Mouse (Mus musculus) adrenal gland, adult (tissue): ENCODE data around the gene Fut1.
"Not testable (repeated sequence)": the region's sequence is repeated elsewhere in the genome, so short reads cannot be mapped to it uniquely, and the experiment has no call there.

Experiments
- DNase-seq, 2 experiments: peaks; one replicate each; pipeline ENCODE4 v3.0.0; 2022 to 2023; ENCODE audit warnings: low spot score in 1 of 2; ENCODE audit not compliant: inconsistent age in 2 of 2

The Fut1 gene

DNA sequence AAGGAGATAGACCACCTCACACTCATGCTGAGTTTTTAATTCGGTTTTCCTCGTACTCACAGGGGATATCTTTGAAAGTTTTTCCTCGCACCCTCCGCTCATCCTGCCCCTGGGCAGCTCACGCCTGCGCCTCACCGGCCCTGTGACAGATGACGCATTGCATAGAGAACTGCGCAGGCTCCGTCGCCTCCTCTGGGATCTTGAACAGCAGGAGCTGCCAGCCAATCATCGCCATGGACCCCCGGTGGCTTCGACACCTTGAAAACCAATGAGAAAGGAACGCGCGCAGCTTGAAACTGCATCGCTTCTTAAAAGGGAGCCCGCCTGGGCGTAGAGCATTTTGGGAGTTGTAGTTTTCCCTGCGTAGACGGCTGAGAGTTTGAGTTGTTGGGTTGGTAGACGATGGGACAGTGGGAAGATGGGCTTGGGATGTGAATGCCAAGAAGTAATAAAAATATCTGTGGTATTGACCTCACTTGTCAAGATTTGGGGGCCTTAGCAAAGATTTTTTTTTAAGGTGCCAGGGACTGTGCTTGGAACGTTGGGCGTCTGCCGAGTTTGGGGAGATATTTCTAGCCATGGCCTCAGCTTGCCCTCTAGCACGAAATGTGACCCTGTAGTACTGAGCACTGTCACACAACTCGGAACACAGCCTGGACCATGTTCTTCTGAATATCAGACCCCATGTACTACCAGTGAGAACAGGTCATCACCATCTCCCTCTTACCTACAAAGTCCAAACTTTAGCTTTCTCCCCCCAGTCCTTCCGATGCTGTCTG, 21.7 kb downstream of the Fut1 start:
- peak; percentile 95 to 96 for DNase-seq

DNA sequence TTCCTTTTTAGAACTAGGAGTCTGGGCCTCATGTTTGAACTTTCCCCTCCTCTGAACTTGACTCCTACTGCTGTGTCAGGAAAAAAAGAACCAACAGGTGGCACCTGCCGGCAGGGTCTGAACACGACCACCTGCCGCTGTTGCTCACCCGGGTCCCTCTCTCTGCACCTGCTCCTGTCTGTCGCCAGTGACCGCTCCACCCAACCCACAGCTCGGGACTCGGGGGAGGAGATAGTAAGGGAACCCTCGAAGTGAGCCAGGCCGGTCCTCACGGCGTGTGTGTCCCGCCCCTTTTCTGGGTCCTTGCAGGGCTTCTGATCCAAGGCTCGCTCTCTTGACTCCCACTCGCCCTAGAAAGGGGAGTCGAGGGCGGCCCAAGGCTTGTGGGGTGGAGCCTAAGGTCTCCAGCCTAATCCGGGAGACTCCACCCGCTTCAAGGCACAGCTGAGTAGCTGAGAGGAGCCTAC, 22.5 kb downstream of the Fut1 start, which contains the start of gene Mamstr:
TSS of gene Mamstr (plus strand) at position 417 of the 467 bp plus-strand sequence.
- peak; percentile 42 to 56 for DNase-seq

DNA sequence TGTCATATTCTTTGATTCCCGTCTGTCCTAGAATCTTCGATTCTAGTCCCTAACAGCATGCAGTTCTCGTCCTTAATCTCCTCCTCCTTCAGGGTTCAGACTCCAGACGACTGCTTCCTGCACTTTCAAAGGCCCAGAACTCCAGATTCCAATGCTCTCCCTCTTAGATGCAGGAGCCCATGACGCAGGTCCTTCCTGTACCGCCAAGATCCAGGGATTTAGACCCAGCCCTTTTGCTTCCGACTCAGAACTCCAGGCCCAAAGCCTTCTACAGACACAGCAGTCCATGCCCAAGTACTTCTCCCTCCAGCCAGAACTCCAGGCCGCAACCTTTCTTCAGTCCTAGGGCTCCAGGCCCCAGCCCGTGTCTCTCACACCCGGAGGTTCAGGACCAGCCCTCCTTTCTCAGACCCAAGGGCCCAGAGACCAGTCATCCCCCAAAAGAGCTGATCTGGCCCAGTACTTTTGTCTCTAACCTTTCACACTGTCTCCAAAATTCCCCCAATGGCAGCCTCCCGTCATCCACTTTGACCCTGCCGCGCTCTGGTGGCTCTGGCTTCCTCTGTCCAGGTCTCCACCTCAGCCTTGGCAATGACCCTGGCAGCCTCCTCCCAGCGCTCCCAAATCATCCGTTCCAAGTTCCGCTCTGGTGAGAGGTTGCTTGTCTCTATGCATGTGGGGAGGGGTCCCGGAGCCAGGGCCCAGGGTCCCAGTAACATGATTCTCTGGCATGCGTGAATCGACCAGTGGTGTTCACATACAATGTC, 23.3 kb downstream of the Fut1 start:
- peak in 1 of 2 experiments; percentile 63 for DNase-seq

GRCm38 (mm10) chr7:45641391-45642040, 24.4 kb downstream of the Fut1 start:
- DNase-seq, result no peak

GRCm38 (mm10) chr7:45642083-45642482, 25.0 kb downstream of the Fut1 start:
- DNase-seq, result no peak

DNA sequence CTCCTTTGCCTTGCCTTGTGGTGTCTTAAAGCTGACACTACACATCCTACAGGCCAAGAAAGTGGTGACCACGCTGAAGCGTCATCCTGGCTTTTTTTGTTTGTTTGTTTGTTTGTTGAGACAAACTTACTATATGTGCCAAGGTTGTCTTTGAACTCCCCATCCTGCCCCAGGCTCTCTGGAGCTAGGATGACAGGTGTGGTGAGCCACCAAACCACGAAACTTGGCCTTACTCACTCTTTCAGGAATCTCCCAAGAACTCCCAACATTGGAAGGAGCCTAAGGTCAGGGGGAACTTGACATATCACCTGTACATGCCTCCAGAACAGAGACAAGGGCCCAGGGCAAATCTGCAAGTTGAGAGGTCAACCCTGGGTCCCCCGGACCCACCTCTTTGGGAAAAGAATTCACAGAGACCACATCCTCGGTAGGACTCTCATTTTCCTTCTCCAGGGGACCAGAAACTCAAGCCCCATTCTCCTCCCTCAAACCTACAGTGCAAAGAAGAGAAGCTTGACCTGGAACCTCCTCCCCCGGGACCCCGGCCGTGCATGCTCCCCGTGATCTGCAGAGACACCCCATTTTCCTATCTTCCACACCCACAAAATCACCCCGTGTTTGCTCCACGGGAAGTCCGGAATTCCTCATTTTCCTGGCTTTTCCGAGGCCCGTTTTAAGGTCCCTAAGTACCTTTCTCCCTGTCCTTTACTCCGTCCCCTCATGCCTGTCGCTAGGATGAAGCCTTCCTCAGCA, 25.6 kb downstream of the Fut1 start:
- DNase-seq, result no peak

DNA sequence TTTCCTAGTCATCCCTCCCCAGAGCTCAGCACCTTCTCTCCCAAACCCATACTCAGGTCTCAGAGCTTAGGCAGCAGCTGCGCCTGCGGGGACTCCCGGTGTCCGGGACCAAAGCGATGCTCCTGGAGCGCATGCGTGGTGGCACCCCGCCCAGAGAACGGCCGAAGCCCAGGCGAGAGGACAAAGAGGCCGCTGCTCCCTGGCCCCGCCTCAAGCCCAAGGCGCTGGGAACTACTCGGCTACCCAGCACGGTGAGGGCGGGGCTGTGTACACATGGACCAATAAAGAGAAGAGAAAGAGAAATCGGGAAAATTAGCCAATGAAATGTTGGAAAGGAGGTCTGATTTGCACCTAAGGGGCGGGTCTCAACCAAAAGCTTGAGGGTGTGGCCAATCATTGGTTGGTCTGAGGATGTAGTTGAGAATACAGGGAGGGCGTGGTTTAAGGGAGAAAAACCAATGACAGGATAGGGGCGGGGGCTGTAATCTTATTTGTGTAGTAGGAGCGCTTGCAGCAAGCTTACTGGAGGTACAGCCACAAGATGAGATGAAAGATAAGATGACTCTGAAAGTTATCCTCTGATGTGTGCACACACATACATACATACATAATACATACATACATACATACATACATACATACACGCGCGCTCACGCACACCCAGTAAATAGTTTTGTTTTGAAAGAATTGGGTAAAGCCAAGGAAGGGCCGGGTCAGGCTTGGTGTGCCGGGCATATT, 26.5 kb downstream of the Fut1 start:
- DNase-seq, result peak; percentile 95 to 96

- peak; percentile 51 to 68 for DNase-seq
Measured at GRCm38 (mm10) chr7:45644183-45644582, 27.1 kb downstream of the Fut1 start.

GRCm38 (mm10) chr7:45644872-45645590, 27.9 kb downstream of the Fut1 start:
- DNase-seq, result peak in 1 of 2 experiments; percentile 47

DNA sequence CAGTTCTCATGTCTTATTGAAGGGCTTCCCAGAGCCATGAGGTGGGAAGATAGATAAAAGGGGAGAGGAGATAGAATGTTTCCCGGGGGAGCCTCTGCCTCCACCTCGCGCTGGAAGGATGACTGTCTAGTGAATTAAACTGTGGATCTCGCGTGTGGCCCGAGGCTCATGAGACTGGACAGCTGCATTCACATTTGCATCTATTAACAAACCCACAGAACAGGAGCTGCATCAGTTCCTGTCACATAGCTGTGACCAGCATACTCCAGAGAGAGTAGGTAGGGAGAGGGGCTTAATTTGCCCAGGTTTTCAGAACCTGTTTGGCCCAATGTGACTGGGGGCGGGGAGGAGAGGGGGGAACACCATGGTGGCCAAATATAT, 28.5 kb downstream of the Fut1 start:
- DNase-seq, result no peak

DNA sequence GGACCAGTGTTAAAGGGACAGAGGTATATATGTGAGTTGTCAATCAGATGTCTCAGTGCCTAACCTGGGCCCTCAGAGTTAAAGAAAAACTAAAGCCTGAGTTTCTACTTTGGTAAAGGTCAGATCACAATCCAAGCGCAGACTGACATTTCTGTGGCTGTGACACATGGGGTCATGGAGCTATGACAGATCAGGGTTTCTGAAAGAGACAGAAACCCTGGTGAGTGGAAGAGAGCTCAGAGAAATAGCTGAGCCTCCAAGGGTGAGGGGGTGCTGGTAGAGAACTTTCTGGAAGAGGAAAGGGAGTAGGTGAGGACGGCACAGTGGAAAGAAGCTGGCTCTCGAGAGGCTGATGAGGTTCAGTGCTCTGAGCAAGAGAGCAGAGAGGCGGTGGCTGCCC, 29.6 kb downstream of the Fut1 start:
- DNase-seq, result peak; percentile 58 to 85

DNA sequence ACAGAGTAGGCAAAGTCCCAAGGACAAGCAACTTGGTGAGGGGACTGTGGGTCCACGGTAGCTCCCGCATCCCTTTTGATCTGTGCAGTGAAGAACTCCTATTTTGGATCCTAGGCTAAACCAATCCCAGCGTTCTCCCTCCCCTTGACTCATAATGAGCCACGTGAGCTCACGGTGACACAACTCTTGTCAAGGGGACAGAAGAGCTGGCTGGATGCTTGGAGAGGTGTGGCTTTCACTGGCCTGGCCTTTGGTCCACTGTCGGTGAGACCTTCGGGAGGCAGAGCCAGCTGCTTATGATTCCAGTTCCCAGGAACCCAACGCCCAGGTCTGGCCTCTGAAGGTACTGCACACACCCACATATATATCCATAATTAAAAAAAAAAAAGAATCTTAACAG, 32.3 kb downstream of the Fut1 start:
- peak in 1 of 2 experiments; percentile 74 for DNase-seq

DNA sequence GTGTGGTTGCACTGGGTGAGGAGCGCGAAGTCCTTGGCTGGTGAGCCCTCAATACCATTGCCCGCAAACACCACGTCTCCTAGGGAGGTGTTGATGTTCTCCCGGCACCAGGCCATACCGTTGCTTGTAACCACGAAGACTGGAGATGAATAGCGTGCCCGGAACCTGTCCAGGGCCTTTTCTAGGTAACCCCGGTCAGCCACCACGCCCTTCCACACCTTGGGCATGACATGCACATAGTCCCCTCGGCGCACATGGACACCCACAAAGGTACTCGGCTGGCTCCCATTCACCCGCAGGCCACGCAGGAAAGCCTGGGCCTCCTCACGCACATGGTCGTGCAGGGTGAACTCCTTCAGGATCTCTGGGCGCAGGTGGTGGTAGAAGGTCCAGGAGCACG, 33.4 kb downstream of the Fut1 start:
- DNase-seq, result not testable (repeated sequence)

DNA sequence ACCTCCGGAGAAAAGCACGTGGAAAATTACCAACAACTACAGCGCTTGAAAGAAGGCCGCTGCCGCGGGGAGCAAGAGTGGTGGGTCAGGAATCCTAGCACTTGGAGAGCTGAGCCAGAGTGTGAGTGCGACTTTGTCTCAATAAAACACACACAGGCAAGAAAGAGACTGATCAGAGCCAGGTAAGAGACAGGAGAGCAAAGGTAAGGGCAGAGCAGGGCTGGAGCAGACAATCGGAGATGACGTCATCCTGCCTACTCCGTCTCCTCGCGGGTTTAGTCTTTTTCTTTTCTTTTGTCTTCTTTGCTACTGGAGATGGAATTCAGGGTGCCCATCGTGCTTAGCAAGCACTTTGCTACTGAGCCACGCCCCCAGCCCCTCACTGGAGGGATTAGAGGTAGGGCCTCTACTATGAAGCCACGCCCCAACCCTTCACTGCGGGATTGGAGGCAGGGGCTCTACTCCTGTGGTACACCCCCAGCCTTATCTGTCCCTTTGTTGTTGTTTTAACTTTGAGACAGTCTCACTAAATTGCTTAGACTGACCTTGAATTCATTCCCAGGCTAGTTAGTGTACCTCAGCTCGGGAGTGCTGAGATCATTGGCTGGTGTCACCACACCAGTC, 37.4 kb downstream of the Fut1 start:
- DNase-seq, result peak; percentile 45 to 66

- no peak for DNase-seq
Measured at GRCm38 (mm10) chr7:45660746-45661478, 43.8 kb downstream of the Fut1 start.

DNA sequence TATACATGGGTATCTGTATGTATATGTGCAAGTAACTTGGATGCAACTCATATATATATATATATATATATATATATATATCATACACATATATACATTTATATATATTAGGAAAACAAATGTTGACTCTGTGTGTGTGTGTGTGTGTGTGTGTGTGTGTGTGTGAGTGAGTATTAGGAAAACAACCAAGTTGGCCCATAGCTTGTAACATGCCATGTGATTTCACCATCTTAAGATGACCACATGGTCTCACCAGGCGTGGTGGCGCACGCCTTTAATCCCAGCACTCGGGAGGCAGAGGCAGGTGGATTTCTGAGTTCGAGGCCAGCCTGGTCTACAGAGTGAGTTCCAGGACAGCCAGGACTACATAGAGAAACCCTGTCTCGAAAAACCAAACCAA, 44.6 kb downstream of the Fut1 start:
- not testable (repeated sequence) for DNase-seq

DNA sequence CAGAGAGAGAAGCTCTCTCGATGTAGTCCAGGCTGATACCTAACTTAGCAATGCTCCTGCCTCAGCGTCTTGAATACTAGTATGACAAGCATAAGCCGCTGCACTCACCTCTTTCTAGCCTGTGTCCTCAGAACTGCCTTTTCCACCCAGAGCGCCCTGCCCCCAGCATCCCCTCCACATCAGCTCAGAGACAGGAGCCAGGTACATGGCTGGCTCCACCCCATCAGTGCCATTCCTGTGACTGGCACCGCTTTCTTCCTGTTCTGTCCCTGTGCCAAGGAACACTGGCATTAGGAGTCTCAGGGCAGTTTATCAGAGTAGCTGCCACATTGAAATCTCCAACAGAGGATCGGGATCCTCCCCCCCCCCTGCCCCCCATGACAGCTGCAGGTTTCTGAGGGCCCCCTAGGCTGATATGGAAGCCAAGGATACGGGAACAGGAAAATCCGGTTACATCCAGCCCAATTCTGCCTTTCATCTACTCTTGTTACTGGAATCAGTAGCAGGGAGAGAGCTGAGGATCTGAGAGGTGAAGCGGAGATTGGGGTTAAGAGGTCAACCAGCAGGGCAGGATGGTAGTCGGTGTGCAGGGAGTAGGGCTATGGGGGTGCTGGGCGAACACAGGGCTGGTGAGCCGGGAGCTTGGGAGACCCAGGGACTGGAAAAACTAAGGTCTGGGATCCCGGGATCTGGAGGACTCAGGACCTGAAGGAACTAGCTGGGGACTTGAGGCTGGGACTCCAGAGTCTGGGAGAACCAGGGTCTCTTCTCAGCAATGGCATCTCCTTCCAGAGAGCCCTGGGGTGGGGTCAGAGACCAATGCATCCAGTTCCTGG, 48.4 kb downstream of the Fut1 start:
- peak in 1 of 2 experiments; percentile 43 for DNase-seq
